Mouse (Mus musculus) inflammation-experienced regulatory T-cells, adult 6 months (primary cell): Measurements from ENCODE around the gene Klhl29. TPM values are rescaled to one million over a fixed set of nuclear protein-coding genes. Genes with fewer than 3 reads are reported as not detected.

Source experiments
- ATAC-seq: one replicate; pipeline ENCODE4 v1.8.0; 2017
- polyA plus RNA-seq, 3 experiments: library from polyadenylated mRNA; unstranded; fragments of 100-300 nt; shearing (Covaris generic); gene quantifications; one replicate each; pipeline ENCODE4 v1.2.1; 2017

Gene Klhl29
- polyA plus RNA-seq, 3 experiments from 2014 or later = 0.33 to 0.42 TPM; not detected in 1

GRCm38 (mm10) chr12:5215836-5216747 is 159.4 kb downstream of the Klhl29 start:
- no peak for ATAC-seq

DNA sequence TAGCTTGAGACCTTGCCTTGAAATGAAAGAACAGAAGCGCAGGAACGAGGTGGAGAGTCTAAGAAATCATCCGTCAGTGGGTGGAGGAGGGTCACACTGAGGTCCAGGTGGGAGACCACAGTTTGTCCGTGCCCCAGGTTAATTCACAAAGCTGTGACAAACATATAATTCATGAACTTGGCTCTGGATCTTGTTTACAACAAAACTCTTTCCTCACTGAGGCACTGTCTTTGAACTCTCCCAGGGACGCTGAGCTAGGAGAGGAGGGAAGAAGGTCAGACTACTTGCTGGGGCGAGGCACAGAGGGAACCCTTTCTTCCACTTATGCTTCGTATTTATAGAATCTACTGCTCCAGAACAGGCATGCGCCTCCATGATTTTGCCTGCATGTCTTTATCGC is 161.2 kb downstream of the Klhl29 start:
- no peak for ATAC-seq

- ATAC-seq = no peak
Measured at GRCm38 (mm10) chr12:5213339-5214104, 162.0 kb downstream of the Klhl29 start.

- no peak for ATAC-seq
Measured at GRCm38 (mm10) chr12:5211884-5212283, 163.6 kb downstream of the Klhl29 start.

GRCm38 (mm10) chr12:5210786-5211185 is 164.7 kb downstream of the Klhl29 start:
- ATAC-seq = no peak

GRCm38 (mm10) chr12:5207941-5208905 is 167.3 kb downstream of the Klhl29 start:
- no peak for ATAC-seq

- no peak for ATAC-seq
Measured at GRCm38 (mm10) chr12:5207172-5207571, 168.3 kb downstream of the Klhl29 start.

- ATAC-seq = no peak
Measured at GRCm38 (mm10) chr12:5204071-5204840, 171.2 kb downstream of the Klhl29 start.

DNA sequence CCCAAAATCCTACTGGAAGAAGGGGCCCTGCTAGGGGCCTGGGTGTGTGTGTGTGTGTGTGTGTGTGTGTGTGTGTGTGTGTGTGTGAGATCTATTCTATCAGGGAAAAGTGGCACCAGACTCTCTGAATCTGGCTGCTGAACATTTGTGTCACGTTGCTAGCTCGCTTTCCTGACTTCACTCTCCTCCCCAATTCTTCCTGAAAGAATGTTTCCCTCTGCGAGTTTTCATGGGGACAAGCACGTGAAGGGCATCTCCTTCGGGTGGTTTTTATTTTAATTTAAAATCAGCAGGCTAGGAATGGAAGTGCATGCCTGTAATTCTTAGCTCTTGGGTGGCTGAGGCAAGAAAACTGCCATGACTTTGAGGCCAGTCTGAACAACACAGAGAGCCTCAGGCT is 172.1 kb downstream of the Klhl29 start:
- no peak for ATAC-seq

DNA sequence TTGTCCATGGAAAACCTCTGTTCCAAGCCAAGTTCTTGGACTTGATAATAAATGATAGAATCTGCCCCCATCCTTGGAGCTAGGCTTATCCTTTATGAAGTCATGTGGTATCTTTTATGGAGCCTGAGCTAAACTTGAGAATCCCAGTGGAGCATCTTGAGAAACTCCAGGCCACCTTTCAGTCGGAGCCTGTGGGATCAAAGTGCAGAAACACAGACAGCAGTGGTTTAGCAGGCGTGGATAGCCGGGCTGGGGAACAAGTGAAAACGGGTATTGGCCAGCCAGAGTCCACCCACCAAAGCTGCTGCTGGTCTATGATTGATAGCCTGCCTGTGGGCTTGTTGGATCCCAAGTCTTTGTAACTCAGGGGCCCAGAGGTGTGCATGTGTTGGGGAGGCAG is 177.2 kb downstream of the Klhl29 start:
- ATAC-seq = no peak

DNA sequence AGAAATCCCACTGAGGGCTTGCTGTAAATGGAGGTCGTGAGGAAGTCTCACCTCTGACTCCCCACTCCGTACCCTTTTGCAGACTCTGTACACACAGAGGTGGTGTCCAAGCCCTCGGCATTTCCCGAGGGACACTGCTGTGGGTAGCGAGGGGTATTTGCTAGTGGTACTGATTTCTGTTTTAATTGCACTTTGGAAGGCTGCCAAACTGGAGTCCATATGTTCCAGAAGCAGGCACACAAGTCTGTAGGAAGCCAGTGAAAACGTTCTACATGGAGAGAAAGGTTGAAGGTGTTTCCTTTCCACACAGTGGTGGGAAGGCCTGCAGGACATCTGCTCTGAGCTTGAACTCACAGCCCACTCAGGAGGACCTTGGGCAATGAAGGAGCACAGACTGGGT is 181.3 kb downstream of the Klhl29 start:
- ATAC-seq = no peak

DNA sequence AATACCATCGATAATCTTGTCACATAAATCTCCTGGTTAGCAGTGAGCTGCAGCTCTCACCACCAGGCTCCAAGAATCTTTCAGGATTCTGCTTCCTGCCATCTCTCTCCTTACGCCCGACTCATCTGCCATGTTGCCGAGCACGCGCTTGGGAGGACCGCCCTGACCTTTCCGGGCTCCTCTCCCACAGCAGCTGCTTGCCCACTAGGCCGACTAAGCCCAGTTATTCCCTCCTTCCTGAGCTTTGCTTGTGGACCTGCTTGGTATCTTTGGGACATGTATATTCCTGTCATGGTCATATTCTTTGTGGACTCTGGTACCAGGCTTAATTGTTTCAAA is 183.1 kb downstream of the Klhl29 start:
- ATAC-seq = no peak

DNA sequence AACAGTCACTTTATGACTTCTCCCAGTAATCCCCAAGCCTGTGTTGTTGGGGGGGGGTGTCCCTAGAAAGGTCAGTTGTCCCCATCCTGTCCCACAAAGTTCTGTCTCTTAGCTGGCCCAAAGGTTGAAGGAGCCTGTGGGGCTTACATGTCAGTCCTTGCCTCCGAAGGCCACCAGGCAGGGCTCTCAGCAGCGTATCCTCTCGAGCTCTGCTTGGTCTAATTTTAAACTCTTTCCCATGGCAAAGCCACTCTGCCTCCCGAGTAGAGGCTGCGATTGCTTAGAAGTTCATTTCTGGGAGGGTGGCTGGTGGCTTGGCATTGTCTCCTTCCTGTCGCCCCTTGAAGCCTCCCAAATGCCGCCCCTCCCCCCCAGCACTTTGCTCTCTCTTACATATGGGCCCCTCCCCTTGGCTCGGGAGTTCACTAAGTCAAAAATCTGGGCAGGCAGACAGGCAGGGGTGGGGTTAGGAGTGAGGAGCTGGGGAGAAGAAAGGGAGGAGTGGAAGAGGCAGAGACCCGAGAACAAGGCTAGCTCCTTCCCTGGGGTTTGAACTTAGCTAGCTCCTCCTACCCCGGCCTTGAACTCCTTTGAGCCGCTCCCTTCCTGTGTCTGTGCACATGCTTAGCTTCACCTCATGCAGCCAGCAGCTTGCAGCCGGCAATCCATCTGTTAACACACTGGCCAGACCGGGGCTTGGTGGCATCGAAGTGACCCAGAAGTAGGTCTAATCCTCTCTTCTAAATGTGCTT is 183.7 kb downstream of the Klhl29 start:
- no peak for ATAC-seq

- ATAC-seq = no peak
Measured at GRCm38 (mm10) chr12:5191206-5191605, 184.3 kb downstream of the Klhl29 start.

- no peak for ATAC-seq
Measured at GRCm38 (mm10) chr12:5189446-5190150, 185.9 kb downstream of the Klhl29 start.

DNA sequence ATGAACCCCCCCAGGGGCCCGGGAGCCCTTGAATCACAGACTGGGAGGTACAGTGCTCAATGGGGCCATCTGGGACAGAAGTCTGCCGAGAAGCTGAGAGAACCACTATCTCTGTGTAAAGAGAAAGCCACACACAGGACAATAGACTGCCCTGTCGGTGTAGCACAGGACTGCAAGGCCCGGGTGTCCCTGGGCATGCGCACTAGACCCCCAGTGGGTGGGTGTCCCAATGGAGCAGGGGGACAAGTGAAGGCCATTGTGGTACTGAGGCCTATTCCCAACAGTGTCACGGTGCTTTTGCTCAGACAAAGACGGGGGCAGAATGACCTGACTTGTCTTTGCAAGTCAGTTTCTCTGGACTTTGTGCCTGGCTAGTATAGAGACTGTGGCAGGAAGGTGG is 186.6 kb downstream of the Klhl29 start:
- ATAC-seq = no peak

- ATAC-seq = no peak
Measured at GRCm38 (mm10) chr12:5187773-5188333, 187.6 kb downstream of the Klhl29 start.

DNA sequence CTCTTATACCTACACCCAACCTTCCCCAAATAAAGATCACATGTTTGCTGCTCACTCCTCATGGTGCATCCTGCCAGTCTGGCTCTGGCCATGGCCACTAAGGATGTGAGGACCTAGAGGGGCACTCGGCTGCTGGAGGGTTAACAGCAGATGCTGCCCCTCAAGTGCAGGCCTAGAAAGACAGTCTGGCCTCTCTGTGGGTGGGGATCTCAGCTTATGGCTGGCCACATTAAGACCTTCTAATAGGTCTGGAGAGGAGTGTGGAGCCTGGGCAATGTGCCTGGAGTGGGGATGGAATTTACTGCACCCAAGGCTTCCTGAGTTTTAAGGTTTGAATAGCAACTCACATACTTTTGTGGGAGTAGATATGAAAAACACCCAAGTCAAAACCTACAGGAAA is 188.8 kb downstream of the Klhl29 start:
- ATAC-seq = no peak

DNA sequence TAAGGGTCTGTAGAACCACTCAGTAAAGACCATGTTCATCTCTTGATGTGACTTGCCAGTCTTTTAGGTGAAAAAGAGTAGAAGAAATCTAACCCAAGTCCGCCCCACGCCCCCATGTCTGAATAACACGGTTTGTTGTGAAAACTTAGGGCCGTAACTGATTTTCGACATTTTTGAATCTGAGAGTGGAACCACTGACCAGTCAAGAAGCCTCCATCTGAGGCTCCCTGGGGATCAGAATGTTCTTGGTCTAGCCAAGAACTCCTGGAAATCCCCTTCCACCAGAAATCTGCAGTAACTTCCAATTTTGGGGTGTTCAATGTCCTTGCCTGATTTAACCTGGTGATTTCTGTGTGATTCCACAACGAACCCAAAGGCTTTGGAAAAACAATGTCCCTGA is 189.9 kb downstream of the Klhl29 start:
- no peak for ATAC-seq

DNA sequence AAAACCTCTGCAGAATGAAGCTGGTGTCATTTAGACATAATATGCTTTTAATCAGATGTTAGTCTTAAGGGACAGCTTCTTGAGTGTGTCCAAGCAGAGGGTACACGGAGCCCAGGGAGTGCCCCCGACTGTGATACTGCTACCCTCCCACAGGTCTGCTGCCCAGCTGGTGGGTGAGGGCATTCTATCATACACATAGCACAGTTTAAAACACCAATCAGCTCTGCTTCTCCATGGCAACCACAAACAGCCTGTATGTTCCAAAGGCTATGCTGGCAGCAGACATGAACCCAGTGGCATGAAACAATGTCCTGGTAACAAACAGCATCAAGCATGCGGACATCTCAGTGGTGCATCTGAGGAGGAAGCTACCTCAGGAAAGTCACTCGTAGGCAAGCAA is 192.9 kb downstream of the Klhl29 start:
- no peak for ATAC-seq
